Mouse (Mus musculus) adrenal gland, adult 2 months (tissue): Measurements from ENCODE around the gene Prps1. TPM values are rescaled to one million over a fixed set of nuclear protein-coding genes. Genes with fewer than 3 reads are reported as not detected.
"Not testable (repeated sequence)": the region's sequence is repeated elsewhere in the genome, so short reads cannot be mapped to it uniquely, and the experiment has no call there.

Experiments used
- DNase-seq: peaks from one replicate; pipeline ENCODE4 v3.0.0; 2021
- polyA plus RNA-seq: library from polyadenylated mRNA; depleted of rRNA; stranded (reverse); fragments of >200 nt; gene quantifications from 2 replicates; pipeline ENCODE4 v1.2.3, GENCODE M21; 2012
- total RNA-seq, 2 experiments: library from RNA; stranded (reverse); gene quantifications; 2 replicates each; pipeline ENCODE4 v1.2.3; 2021

Prps1 gene
- total and polyA plus RNA-seq, 3 experiments, result 2.1 to 37.7 (median 17.4) TPM

DNA sequence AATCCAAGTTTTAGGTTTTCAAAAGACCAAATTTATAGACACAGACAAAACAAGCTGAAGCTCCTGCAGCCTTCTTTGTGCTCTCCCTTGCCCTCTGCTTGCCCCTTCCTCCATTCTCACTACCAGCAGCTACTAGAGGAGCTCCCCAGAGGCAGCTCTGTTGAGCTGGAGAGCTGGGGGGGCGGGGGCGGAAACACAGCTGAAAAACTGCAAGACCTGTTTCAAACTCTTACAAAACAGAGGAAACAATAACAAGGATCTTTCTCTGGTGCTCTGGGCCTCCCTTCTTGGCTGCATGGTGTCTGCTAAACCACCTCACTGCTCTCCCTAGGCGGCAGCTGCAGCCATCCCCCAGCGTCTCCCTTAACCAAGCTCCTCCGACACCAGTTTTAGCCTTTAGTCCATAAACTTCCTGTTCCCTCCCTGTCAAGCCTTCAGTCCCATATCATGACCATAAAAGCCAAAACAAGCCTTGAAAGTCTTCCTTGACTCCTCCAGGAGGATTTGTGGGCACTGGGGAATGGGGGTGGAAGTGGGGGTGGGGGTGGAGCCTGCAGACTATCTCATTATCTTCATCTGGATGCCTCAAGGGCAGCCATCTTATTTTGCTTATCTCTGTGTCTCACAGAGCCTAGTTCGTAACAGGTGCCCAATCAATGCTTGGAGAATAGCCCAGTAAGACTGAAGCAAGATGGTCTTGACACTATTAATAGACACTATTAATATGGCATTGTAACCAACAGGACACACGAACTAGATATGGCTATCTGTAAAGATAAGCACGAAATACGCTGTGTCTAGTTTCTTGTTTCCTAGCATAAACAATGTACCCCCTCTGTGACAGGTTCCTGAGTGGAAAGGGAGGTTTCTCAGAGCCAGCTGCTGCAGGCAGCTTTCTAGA lies 45.2 kb downstream of the Prps1 start:
- no peak for DNase-seq

DNA sequence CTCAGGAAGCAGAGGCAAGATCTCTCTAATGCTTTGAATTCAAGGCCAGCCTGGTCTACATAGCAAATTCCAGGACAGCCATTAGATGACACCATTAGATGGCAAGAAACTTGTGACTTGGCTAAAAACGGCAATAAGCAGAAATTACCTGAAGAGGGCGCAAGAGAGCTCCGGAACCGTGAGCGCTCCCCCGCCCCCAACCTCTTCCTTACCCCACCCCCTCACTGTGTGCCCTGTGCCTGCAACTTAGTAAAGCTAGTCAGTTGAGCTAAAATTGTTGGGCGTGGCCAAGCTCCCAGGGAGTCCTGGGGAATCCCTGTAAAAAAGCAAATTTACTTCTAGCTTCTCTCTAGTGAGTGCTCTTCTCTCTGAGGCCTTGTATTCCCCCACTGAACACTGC lies 47.5 kb downstream of the Prps1 start:
- peak; percentile 62 for DNase-seq

DNA sequence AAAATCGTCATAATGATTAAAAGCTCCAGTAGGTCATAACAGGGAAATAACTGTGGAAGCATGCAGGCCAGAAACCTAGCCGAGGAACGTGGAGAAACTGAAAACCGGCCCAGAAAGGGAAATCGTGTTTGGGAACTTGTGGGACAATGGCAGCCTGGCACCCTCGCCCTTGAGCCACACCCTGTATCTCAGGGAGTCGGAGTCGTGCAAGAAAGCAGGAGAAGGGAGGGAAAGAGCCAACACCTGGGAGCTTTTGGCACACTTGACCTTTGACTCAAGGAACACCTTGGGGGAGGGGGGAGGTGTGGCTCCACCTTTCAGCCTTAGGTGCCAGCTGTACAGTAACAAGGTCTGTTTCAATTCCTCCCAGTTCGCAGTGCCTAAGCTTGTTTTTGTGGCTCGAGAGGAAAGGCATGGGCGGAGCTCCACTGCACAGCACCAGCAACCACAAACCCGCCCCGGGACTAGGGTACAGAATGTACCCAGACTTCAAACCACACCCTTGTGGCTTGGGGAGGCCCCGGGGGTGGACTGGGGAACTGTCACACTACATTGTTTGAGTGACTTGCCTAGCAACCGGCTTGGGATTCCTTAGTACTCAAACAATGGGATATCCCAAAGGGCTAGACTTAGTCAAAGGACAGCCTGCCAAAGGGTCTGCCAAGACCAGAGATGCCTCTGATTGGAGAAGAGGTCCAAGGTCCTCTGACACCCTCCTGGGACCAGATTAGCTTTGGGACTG lies 49.3 kb downstream of the Prps1 start:
- DNase-seq, result peak; percentile 64

DNA sequence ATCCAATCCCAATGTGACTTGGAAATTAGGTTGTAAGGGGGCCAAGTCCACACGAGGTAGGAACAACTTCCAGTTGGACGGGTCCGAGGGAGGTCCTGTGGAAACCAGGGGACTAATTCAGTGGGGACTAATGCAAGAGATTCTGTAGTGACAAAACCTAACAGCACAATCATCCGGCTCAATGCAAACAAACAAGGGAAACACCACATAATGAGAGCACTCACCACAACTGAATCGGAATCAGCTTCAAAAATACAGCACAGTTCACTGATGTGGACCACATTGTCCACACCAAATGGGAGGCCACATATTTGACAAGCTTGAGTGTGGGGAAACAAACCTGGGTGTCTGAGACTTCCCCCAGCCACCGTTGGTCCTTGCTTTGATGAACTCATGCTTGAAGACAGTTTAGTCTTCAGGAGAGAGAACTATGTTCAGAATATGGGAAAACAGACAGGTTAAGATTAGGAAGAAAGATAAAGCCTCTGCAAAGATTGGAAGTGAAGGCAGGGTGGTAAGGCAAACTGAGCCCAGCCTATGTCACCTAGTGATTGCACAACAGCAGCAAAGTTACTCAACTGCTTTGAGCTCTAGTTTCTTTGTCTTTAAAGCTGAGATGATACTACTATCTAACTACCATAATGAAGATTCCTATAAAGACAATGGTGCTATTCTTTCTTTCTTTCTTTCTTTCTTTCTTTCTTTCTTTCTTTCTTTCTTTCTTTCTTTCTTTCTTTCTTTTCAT lies 50.2 kb downstream of the Prps1 start:
- no peak for DNase-seq

DNA sequence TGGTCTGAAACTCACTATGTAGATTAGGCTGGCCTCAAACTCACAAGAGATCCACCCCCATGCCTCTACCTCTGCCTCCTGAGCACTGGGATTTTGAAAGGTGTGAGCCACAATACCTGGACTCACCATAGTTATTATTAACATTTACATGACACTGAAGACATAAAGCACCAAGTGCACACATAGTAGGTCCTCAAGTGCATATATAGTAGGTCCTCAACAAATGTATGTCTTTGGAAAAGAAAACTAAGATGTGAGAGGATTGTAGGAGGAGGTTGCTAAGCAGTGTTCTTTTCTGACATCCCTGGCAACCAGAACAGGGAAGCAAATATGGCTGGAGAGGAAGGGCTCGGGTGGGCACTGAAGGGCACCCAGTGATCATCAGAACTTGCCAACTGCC lies 51.0 kb downstream of the Prps1 start:
- no peak for DNase-seq

DNA sequence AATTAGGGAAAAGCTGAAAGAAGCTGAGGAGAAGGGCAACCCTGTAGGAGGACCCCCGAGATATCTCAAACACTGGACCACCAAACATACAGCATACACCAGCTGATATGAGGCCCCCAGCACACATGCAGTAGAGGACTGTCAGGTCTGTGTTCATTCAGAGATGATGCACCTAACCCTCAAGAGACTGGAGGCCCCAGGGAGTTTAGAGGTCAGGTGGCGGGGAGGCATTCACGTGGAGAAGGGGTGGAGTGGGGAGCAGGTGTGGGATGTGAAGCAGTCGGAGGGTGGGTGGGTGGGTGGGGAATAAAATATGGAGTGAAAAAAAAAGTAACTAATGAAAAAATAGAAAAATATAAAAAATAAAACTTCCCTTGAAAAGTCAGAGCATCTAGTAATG lies 52.4 kb downstream of the Prps1 start:
- DNase-seq, result not testable (repeated sequence)

DNA sequence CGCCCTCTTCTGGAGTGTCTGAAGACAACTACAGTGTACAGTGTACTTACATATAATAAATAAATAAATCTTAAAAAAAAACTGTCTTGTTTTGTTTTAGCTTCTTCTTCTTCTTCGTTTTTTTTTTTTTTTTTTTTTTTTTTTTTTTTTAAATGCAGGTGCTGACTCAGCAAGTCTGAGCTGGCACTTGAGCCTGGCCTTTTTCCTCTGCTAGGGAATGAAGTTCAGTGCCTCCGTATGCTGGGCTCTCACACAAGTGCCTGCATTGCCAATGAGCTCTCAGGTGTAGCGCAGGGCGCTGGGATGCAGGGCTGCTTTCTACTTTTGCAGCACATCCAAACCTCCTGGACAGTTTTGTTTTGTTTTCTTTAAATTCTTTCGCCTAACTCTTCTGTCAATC lies 53.4 kb downstream of the Prps1 start:
- no peak for DNase-seq

DNA sequence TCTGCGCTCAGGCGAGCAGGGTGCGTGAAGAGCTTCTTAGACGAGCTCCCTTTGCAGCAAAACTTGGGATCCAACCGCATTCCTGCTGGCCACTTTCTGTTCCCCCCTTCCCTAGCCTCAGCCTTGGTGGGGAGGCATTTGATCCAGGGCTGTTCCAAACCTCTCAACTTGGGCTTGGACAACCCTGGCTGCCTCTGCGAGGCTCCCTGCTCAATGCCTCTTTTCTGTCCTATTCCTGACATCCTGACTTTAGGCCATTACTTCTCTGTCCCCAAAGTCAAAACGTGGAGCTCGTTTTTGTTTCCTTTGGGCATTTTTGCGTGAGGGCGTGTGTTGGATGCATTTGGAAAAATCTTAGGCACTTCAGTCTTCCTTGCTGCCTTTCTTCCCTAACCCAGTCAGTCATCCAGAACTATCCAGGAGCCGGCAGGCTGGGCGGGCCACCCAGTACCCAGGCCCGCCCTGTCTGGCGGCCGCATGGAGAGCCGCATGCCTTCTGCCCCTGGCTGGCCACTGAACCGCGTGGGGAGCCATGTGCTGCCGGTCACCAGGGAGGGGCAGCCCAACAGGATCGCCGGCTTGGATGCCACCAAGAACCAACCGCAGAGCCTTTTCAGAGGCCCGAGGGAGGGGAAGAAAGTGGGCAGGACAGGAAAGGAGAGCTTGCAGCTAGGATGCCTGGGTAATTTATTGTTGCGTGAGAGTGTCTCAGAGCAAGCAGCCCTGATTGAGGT lies 54.5 kb downstream of the Prps1 start:
- DNase-seq, result peak; percentile 87

DNA sequence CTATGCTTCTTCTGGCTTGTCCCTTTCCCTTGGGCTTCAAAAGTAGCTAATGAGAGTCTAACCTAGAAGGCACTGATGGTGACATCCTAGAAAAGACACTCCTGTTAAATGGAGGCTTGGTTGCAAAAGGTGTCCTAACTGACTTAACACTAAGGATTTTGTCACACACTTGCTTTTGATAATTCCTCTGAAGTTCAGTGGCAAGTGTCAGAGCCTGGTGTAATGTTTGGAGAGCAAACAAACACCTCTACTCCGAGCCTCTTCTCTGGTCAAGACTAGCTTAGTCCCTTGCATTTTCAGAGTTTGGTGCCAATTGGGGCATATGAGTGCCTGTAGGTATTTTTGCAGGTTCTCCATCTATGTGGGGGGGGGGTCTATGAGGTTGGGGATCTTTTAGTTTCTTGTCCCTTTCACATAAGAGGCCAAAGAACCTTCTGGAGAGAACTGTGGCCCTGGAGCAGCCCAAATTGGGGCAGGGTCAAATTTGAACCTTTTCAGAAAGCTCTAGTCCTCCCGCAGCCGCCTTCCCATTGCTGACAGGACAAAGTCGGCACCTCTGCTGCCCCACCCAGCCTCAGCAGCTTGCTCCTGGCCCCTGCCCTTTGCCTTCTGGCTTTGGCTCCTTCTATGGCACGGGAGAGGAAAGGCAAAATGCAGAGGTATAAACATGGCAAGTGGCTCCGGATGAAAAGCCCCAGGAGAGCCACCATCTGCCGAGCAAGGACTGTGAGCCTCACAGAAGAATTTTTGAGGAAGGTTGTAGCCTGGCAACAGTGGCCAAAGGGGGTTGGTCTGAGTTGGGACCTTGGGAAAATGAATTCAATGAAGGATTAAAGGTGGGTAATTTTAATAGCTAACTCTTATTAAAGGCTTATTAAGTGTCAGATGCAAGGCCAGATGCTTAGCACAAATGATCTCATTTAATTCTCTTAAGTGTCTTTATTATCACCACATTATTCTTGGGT lies 55.6 kb downstream of the Prps1 start:
- no peak for DNase-seq

DNA sequence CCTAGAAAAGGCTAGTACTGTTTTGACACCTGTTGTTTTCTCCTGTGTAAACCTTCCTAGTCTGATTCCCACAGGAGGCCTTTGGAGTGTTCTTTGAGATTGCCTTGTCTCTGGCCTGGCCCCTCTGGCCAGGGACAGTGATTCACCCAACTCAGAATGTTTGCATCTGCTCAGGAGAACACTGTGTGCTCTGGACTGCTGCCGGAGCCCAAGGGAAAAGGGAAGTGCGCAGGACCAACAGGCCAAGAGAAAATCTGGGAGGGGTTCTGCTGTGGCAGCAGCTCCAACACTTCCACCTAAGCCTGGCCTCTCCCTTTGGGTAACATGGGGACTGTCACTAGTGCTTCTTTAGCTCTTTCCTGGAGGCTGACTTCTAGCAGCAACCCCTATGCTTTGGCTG lies 57.0 kb downstream of the Prps1 start:
- DNase-seq, result no peak

DNA sequence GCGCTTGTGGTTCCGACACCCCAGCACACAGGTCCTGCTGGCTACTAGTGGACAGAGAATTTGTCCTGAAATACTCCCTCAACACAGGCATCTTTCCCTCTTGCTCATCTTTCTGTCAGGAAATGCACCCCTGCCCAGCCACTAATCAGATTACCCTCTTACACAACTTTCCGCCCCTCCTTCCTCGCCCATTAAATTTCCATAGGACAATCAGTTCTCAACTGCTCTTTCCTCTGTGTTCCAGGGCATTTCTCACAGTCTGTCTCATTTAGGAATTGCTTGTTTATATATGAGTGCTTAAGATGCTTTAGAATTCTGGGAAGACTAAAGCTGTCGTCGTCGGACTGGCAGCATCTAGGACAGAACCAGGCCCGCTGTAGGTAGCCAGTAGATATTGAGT lies 61.9 kb downstream of the Prps1 start:
- no peak for DNase-seq

DNA sequence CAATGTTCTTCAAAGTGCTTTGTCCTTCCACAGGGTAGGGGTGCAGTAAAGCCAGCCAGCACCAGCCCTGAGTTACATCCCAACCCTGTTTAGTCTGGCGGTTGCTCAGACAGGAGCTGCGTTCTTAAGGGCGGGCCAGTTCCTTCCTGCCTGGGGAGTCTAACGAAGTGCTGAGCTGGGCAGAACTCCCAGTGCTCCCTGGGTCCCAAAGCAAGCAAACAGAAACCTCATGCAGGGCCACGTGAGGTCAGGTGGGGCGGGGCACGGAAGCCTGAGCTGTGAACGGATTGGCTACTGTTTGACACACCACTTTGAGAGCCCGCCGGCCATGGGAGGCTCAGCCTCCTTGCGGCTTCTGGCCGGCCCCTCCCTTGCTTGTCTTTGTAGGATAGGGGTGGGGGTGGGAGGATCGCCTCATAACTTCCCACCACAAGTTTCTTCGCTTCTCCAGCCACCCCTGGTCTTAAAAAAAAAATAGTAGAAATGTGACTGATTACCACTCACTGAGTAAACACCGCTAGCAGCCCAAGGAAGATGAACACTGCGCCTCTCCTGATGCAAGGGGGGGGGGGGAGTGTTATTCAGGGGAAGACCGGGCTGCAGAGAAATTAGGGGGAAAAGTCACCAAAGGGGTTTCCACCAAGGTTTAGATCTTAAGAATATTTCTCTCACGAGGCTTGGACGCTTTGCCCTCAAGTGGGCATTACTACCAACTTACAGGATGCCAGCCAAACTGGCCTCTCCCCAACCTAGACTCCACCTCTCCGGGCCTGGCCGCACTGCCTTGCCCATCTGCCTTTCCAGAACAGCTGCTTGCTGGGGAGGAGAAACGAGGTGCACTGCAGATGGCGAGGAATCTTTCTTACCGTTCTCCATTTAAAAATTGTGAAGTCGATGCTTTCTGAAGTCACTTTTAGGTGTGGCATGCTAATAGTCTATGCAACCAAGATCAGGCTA lies 64.0 kb downstream of the Prps1 start:
- peak; percentile 94 for DNase-seq

DNA sequence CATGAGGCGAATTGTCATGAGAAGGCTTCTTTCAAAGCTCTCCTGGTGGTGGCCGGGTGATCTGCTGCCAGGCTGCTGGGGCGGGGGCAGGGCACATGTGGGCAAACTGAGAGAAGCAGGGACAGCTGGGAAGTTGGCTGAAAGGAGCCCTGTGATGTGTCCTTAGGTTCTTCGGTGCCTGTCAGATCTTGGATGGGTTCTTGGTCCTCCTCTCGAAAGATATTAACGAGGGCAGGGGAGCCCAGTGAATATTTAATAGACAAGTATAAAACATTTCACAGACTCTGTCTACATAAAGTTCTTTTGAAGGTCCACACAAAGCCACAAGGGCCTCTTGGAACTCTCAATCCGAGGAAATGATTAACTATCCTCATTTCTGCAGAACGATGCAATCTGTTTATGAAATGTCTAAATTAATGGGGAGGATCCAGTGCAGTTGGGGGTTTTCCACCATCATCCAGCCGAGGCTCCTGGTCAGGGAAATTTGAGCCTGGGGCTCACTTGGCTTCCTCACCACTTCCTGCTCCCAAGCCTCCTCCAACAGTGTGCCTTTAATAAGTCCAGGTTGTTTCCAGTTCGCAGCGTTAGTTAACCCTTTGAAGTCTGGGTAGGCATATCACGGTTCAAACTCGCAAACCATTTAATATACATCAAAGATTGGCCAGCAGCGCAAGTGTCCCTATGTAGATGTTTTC lies 65.8 kb downstream of the Prps1 start:
- no peak for DNase-seq

DNA sequence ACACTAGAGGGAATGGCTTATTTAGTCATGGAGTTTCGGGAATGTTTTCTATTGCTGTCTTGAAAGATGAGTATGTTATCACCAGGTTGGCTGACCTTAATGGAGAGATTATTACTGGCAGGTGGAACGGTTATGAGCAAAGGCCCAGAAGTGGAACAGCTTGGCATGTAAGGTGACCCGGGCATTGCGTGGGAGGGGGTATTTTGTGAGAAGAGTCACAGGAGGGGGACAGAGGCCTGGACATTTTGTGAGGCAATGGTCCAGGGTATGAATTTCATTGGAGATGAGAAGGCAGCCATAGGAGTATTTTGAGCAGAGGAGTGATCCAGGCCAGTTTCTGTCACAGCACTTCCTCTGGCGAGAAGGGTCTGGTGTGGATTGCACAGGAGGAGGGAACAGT lies 67.8 kb downstream of the Prps1 start:
- no peak for DNase-seq
